Mouse (Mus musculus) T-cell, adult 2 months (primary cell): ENCODE measurements around the gene Apol6.

Experiments
- DNase-seq: peaks from one replicate; pipeline ENCODE4 v3.0.0; 2022; ENCODE audit warnings: low spot score

Apol6 gene

DNA sequence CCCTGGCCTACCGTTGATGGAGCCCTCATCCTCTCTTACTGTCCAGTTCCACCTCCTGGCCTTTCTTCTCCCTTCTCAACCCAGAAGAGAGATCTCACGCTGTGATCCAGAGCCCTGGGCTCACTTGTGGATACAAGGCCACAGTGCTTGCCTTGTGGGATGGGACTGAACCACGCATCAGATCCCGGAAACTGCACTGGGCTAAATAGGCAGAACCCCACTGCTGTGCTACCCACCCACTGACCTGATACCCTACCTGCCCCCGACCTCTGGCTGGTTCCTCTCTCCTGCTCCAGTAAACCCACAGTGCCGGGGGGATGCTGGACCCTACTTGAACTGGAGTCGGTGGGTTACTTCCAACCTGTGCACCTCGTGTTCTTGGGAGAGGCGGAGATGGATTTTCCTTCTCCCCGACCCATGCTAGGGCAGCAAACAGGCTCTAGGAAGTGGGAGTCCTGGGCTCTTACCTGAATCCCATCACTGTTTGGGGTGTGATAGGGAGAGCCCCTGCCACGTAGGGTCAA, 26.3 kb downstream of the Apol6 start:
- no peak for DNase-seq

- peak; percentile 76 for DNase-seq
Measured at GRCm38 (mm10) chr15:77071501-77071900, 27.0 kb downstream of the Apol6 start.

GRCm38 (mm10) chr15:77072556-77073163, 28.1 kb downstream of the Apol6 start:
- no peak for DNase-seq

- DNase-seq: no peak
Measured at GRCm38 (mm10) chr15:77076523-77076922, 32.0 kb downstream of the Apol6 start.

GRCm38 (mm10) chr15:77077906-77078305, 33.4 kb downstream of the Apol6 start:
- DNase-seq: no peak

- no peak for DNase-seq
Measured at GRCm38 (mm10) chr15:77078786-77079185, 34.3 kb downstream of the Apol6 start.

- no peak for DNase-seq
Measured at GRCm38 (mm10) chr15:77079256-77079822, 34.8 kb downstream of the Apol6 start.

DNA sequence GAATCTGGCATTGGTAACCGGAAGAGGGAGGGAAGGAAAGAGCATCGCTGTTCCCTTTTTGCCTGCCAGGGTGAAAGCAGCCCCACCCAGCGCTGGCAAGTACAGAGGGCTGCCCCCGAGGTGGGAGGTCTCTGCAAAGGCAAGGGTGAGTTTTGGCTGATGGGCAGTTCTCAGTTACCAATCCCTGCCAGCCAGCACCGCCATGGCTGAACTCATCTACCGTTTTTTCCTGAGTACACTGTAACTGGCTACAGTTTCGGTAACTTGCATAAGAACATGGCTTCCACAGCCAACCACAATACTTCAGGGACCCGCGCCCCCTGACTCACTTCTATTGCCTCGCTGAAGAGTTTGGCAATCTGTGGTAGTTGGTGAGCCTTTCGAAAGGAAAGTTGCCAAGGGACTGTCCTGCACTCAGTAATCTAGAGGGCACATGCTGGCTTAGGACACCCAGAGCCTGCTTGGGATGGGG, 35.4 kb downstream of the Apol6 start:
- DNase-seq: no peak

DNA sequence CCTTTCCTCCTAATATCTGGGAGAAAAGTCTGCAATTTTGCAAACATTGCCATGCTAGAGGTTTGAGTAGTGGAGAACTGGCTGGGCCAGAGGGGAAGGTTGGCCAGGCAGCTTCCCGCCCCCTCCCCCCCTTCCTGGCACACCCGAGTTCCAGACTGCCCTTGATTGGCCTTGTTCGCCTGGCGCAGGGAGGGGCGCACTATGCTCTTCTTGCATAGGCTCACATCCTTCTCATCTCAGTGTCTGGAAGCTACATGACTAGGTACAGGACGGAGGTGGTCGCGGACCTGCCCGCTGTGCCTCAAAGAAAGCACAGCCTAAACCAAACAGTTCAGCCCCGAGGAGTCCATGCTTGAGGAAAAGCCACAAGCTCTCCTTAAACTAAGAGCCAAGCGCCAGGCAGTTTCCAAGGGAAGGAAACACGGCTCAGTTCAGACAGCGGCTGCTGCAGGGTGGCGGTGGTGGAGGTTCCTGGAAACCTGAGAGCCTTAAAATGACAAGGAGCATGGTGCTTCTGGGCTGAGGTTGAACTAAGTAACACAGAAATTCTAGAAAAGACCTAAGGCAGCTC, 36.2 kb downstream of the Apol6 start:
- DNase-seq: no peak

DNA sequence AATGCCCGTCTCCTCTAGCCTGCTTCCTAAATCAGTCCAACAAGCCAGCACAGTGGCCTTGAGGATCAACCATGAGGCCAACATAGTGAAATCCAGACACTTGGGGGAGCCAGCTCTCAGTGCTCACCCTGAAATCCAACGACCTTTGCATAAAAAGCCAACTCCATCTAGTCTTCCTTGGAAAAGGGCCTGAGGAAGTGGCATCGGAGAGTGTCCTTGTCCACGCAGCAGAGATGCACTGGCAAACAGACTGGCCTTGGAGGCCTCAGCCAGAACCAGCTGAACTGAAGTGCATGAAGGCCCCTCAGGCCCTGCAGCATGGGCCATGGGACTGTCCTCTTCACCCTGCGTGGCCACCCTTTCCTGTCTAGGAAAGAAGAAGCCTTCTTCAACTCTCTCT, 36.9 kb downstream of the Apol6 start:
- DNase-seq: no peak

DNA sequence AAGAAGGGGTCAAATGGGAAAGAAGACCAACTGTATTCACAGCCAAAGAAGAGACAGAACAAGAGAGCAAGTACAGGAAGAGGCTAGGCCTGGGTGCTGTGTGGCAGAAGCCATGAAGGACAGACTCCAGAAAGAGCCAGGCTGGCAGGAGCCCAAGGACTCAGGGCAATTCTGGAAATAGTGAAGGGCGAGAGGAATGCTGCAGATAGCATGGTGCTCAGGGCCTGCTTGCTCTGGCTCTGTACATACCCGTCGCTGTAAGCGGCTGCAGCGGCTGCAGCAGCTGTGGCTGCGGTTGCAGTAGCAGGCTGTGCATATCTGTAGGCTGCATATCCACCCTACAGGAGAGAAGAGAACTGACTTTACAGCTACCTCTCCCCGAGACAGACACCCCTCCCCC, 41.3 kb downstream of the Apol6 start:
- no peak for DNase-seq

GRCm38 (mm10) chr15:77086488-77086887, 42.0 kb downstream of the Apol6 start:
- no peak for DNase-seq

GRCm38 (mm10) chr15:77089249-77089648, 44.7 kb downstream of the Apol6 start:
- DNase-seq: no peak

DNA sequence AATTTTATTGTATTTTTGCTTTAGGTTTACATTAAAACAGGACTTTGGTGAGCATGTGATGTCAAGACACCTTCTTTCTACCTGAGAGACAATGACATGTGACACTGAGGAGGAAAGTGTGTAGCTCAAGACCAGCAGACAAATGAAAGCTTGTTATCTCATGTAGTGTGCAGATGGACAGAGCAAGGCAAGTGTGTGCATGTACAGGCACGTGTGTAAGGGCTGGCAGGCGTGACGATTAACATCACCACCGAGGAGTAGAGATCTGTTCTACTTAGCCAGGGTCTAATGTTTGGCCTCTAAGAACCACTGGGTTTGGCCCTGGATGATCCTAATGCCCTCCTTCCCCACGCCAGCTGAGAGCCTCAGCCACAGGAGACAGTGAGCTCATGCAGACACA, 46.0 kb downstream of the Apol6 start:
- DNase-seq: no peak

GRCm38 (mm10) chr15:77091394-77091793, 46.9 kb downstream of the Apol6 start:
- no peak for DNase-seq

DNA sequence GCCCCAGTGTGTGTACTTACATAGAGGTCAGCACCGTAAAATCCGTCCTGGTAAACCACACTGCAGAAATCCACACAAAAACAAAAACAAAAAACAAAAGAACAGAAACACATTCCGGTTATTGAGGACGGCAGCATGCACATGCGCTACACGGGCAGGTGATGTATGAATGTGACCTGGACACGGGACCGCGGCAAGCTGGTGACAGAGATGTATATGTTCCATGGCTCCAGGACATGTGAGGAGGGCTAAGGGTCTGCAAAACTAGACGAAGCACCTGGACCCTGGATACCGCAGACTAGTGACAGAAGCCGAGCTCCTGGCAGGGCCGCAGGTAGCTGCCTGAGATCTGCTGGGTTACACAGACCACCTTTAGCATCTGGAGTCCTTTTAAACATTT, 49.9 kb downstream of the Apol6 start:
- no peak for DNase-seq

GRCm38 (mm10) chr15:77095216-77095615, 50.7 kb downstream of the Apol6 start:
- DNase-seq: no peak

- DNase-seq: no peak
Measured at GRCm38 (mm10) chr15:77097358-77097757, 52.8 kb downstream of the Apol6 start.

DNA sequence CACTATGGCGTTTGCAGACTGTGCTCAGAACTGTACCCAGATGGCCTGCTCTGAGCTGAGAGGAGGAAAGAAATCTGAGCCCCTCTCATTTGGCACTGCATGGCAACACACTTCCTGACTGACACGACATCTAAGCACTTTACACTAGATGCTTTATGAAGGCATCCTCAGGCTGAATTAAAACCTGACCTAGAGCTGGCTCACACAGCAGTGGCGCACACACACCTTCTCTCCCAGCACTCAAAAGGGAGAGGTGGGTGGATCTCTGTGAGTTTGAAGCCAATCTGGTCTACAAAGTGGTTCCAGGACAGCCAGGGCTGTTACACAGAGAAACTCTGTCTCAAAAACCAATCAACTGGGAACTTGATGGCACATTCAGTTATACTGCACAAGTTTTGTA, 55.2 kb downstream of the Apol6 start:
- no peak for DNase-seq

GRCm38 (mm10) chr15:77102685-77103084, 58.2 kb downstream of the Apol6 start:
- no peak for DNase-seq

- DNase-seq: no peak
Measured at GRCm38 (mm10) chr15:77104349-77105158, 60.0 kb downstream of the Apol6 start.

- DNase-seq: no peak
Measured at GRCm38 (mm10) chr15:77105273-77105672, 60.7 kb downstream of the Apol6 start.
